Mouse (Mus musculus) brown adipose tissue, adult 24 weeks (tissue): ENCODE results near the gene Dmap1. TPM values are rescaled to one million over a fixed set of nuclear protein-coding genes. Genes with fewer than 3 reads are reported as not detected.

Experiments
- H3K27ac ChIP-seq: fragments of 200-500 bp; replicated peaks from 2 replicates; pipeline ENCODE4 v1.5.1; 2012; ENCODE audit warnings: low read depth, mild to moderate bottlenecking, low read length
- H3K4me1 ChIP-seq: fragments of 200-500 bp; 2 replicates; pipeline ENCODE4 v1.6.1; 2012; ENCODE audit warnings: low read length, mixed read lengths; ENCODE audit not compliant: control insufficient read depth, insufficient read depth, insufficient read length
- H3K4me3 ChIP-seq: fragments of 200-500 bp; 2 replicates; pipeline ENCODE4 v1.5.1; 2012; ENCODE audit warnings: low read depth, mild to moderate bottlenecking, low read length, moderate library complexity; ENCODE audit not compliant: insufficient read depth
- polyA plus RNA-seq: library from polyadenylated mRNA; stranded (reverse); fragments of >200 nt; gene quantifications from 2 replicates; pipeline ENCODE4 v1.2.4, GENCODE M21; 2012; ENCODE audit not compliant: missing spikeins, insufficient read depth, insufficient read length

The Dmap1 gene
- polyA plus RNA-seq, 1 experiment: 9.5 TPM

- no peak overlapping the region for H3K4me3 ChIP-seq
- H3K27ac ChIP-seq: no peak overlapping the region
- H3K4me1 ChIP-seq: no peaks in the 10 kb centered on the region
Observed at GRCm38 (mm10) chr4:117645031-117645435, 37.0 kb downstream of the Dmap1 start.

- Histone ChIP-seq H3K4me1 (no peaks in the 10 kb centered on the region), H3K27ac (no peak overlapping the region), H3K4me3 (no peak overlapping the region)
Observed at GRCm38 (mm10) chr4:117641804-117642203, 40.3 kb downstream of the Dmap1 start.

- H3K27ac ChIP-seq: no peak overlapping the region
- no peaks in the 10 kb centered on the region for H3K4me1 ChIP-seq
Observed at GRCm38 (mm10) chr4:117640925-117641703, 41.0 kb downstream of the Dmap1 start.

GRCm38 (mm10) chr4:117636891-117637613, 45.0 kb downstream of the Dmap1 start:
- H3K27ac ChIP-seq: no peak overlapping the region
- no peak overlapping the region for H3K4me3 ChIP-seq
- H3K4me1 ChIP-seq: no peaks in the 10 kb centered on the region

More at GRCm38 (mm10) chr4:117640925-117641703, 41.0 kb downstream of the Dmap1 start:
- no peak overlapping the region for H3K4me3 ChIP-seq

- Histone ChIP-seq H3K27ac (no peak overlapping the region), H3K4me1 (no peaks in the 10 kb centered on the region), H3K4me3 (no peak overlapping the region)
Observed at GRCm38 (mm10) chr4:117636152-117636551, 45.9 kb downstream of the Dmap1 start.

GRCm38 (mm10) chr4:117634642-117635041, 47.4 kb downstream of the Dmap1 start:
- Histone ChIP-seq H3K4me1 (no peaks in the 10 kb centered on the region), H3K4me3 (no peak overlapping the region), H3K27ac (no peak overlapping the region)

- H3K4me3 ChIP-seq: no peak overlapping the region
- H3K27ac ChIP-seq: no peak overlapping the region
- H3K4me1 ChIP-seq: no peaks in the 10 kb centered on the region
Observed at GRCm38 (mm10) chr4:117633527-117633926, 48.5 kb downstream of the Dmap1 start.

GRCm38 (mm10) chr4:117630053-117630670, 51.9 kb downstream of the Dmap1 start:
- H3K4me3 ChIP-seq: no peak overlapping the region
- H3K27ac ChIP-seq: no peak overlapping the region
- H3K4me1 ChIP-seq: no peaks in the 10 kb centered on the region

- no peaks in the 10 kb centered on the region for H3K4me1 ChIP-seq
- H3K4me3 ChIP-seq: no peak overlapping the region
- H3K27ac ChIP-seq: no peak overlapping the region
Observed at GRCm38 (mm10) chr4:117628464-117628863, 53.6 kb downstream of the Dmap1 start.

Other genes starting within 250 kb of the Dmap1 start
- 17.7 and 26.1 TPM in 2 replicates for gene Rnf220, start 185.2 kb downstream of the Dmap1 start, polyA plus RNA-seq
- gene Eri3, start 131.9 kb downstream of the Dmap1 start, polyA plus RNA-seq: 33.0 and 36.3 TPM in 2 replicates
- not detected in 2 replicates for gene Gm12845, start 42.1 kb upstream of the Dmap1 start, polyA plus RNA-seq
- not detected in 2 replicates for gene Klf17, start 83.4 kb upstream of the Dmap1 start, polyA plus RNA-seq
- 1.6 and 1.9 TPM in 2 replicates for gene Slc6a9, start 152.2 kb upstream of the Dmap1 start, polyA plus RNA-seq
- not detected in 2 replicates for gene Ccdc24, start 190.3 kb upstream of the Dmap1 start, polyA plus RNA-seq
- 1.3 and 1.5 TPM in 2 replicates for gene B4galt2, start 201.2 kb upstream of the Dmap1 start, polyA plus RNA-seq
- 145 and 164 TPM in 2 replicates for gene Atp6v0b, start 205.1 kb upstream of the Dmap1 start, polyA plus RNA-seq
- gene Dph2, start 209.8 kb upstream of the Dmap1 start, polyA plus RNA-seq: 1.7 and 4.4 TPM in 2 replicates
- gene Ipo13, start 232.7 kb upstream of the Dmap1 start, polyA plus RNA-seq: 28.3 and 48.3 TPM in 2 replicates
- not detected in 2 replicates for gene Artn, start 247.5 kb upstream of the Dmap1 start, polyA plus RNA-seq